7 mouse cellular contexts compared by ENCODE assay signal in genomic region chr5:146230864-146231654, GRCm38 (mm10). TPM values are rescaled to one million over a fixed set of nuclear protein-coding genes. Genes with fewer than 3 reads are reported as not detected.
DNase-seq lines count a peak whose midpoint lies in the region; ATAC-seq lines count a peak whose summit lies in the region.

TSS of gene Cdk8 (plus strand) at chr5:146231230.

- peak within 1 kb of the TSS; percentile 99 for H3K27ac ChIP-seq in intestine, embryonic 15.5 days
- peak within 1 kb of the TSS; percentile 97 for H3K27ac ChIP-seq in midbrain, embryonic 10.5 days (replicated peaks)

- peak within 1 kb of the TSS; percentile 89 for H3K9ac ChIP-seq in intestine, embryonic 15.5 days

- peak within 1 kb of the TSS; percentile 71 for H3K4me2 ChIP-seq in intestine, embryonic 15.5 days (replicated peaks)

- intact Hi-C loops in gastrocnemius, postnatal 36 days (cut with DNase I) = no loop called here
- intact Hi-C loops in left cerebral cortex, postnatal 25 days (cut with DNase I) = loop anchor here (1.0 to 2.0 kb wide), 2 partner anchors 10 to 58 kb away; partner anchors contain the start of gene Rnf6

- H3K9me3 ChIP-seq in intestine, embryonic 15.5 days = no peaks in the 10 kb centered on the region
- no peaks in the 10 kb centered on the region for H3K9me3 ChIP-seq in midbrain, embryonic 10.5 days (replicated peaks)

- peak; percentile 89 for ATAC-seq in intestine, embryonic 15.5 days

- DNase-seq in adrenal gland, adult 2 months = peak; percentile 96
- DNase-seq in embryo, embryonic 11.5 days (ENCODE audit: low read depth, low spot score) = peak; percentile 88
- peak; percentile 84 to 88 for DNase-seq in gastrocnemius, postnatal 36 days
- peak; percentile 95 to 97 for DNase-seq in left cerebral cortex, postnatal 25 days (ENCODE audit: low spot score in 2 of 2)
- DNase-seq in midbrain, embryonic 10.5 days (ENCODE audit: low spot score) = peak; percentile 96
- DNase-seq in right cerebral cortex, postnatal 4 days = peak; percentile 89

- H3K27me3 ChIP-seq in intestine, embryonic 15.5 days (replicated peaks) = no peaks in the 10 kb centered on the region
- H3K27me3 ChIP-seq in midbrain, embryonic 10.5 days (ENCODE audit: low read depth, poor library complexity, severe bottlenecking) = no peaks in the 10 kb centered on the region

- H3K4me3 ChIP-seq in intestine, embryonic 15.5 days (replicated peaks) = peak within 1 kb of the TSS; percentile 80
- H3K4me3 ChIP-seq in midbrain, embryonic 10.5 days = peak within 1 kb of the TSS; percentile 87

- no peaks in the 10 kb centered on the region for H3K4me1 ChIP-seq in intestine, embryonic 15.5 days (replicated peaks)
- H3K4me1 ChIP-seq in midbrain, embryonic 10.5 days = peaks cover 23% of the 10 kb centered on the region

- under 1% methylated on average over 88 of the region's 102 CpGs for WGBS in intestine, embryonic 15.5 days
- WGBS in midbrain, embryonic 10.5 days = under 1% methylated on average over 88 of the region's 102 CpGs

- H3K36me3 ChIP-seq in intestine, embryonic 15.5 days = 0 out of 2 replicates have a peak, but pooled peaks cover 3% of the 10 kb centered on the region
- 0 out of 2 replicates have a peak, but pooled peaks cover 5% of the 10 kb centered on the region for H3K36me3 ChIP-seq in midbrain, embryonic 10.5 days

RNA-seq across cellular contexts. Expression of gene Cdk8, which starts in this region (rescaled TPM):
- 10 to 100 TPM; 41.1 to 79.6 TPM for total RNA-seq in adrenal gland, adult 2 months (2021)
- polyA plus RNA-seq in adrenal gland, adult 2 months (2012; rRNA removed) = 42.2 and 70.3 TPM in 2 replicates
- 10 to 100 TPM; 15.4 to 16.7 TPM for total RNA-seq in gastrocnemius, postnatal 36 days (2021)
- polyA plus RNA-seq in intestine, embryonic 15.5 days (2015; fragmentation: Nextera tagmentation; extraction: Ambion mirVana) = 19.6 and 20.3 TPM in 2 replicates
- 10 to 100 TPM; 39.5 to 51.3 TPM for total RNA-seq in left cerebral cortex, postnatal 25 days (2021)
- 22.4 and 24.2 TPM in 2 replicates for polyA plus RNA-seq in midbrain, embryonic 10.5 days (2016; fragmentation: Nextera tagmentation; extraction: Ambion mirVana)

Comparison
In these comparisons a context has a peak if more than half of its experiments do, and no peak if none do; other contexts are left out.
1. Peak in every context shown above with its lines: DNase-seq, ATAC-seq, H3K4me3 ChIP-seq and H3K27ac ChIP-seq.